Mouse (Mus musculus) heart, embryonic 10.5 days (tissue): ENCODE data around the gene Exoc4. TPM values are rescaled to one million over a fixed set of nuclear protein-coding genes. Genes with fewer than 3 reads are reported as not detected.

Source experiments
- DNase-seq: peaks from one replicate; pipeline ENCODE4 v3.0.0-alpha.2; 2017; ENCODE audit warnings: low spot score
- H3K27ac ChIP-seq: fragments of 300-500 bp; sonication (generic); 2 replicates; pipeline ENCODE4 v1.5.1; 2016; ENCODE audit warnings: mild to moderate bottlenecking
- H3K27me3 ChIP-seq: fragments of 300-500 bp; sonication (generic); 2 replicates; pipeline ENCODE4 v1.6.1; 2016; ENCODE audit warnings: mild to moderate bottlenecking; ENCODE audit not compliant: poor library complexity, insufficient read depth, severe bottlenecking
- H3K36me3 ChIP-seq: fragments of 300-500 bp; sonication (generic); 2 replicates; pipeline ENCODE4 v1.6.1; 2016; ENCODE audit warnings: mild to moderate bottlenecking, moderate library complexity
- H3K4me1 ChIP-seq: fragments of 300-500 bp; sonication (generic); 2 replicates; pipeline ENCODE4 v1.6.1; 2016; ENCODE audit warnings: mild to moderate bottlenecking
- H3K4me3 ChIP-seq: fragments of 300-500 bp; sonication (generic); 2 replicates; pipeline ENCODE4 v1.5.1; 2016; ENCODE audit warnings: mild to moderate bottlenecking, moderate library complexity
- H3K9me3 ChIP-seq: fragments of 300-500 bp; sonication (generic); 2 replicates; pipeline ENCODE4 v1.6.1; 2016; ENCODE audit warnings: mild to moderate bottlenecking, moderate library complexity
- WGBS: fragments of 180-500 bp; shearing (Covaris S2); methylation state at CpG from one replicate; pipeline ENCODE4 v1.1.7; 2016; 5-methylcytosine and 5-hydroxymethylcytosine counted together
- polyA plus RNA-seq: library from polyadenylated mRNA; unstranded; fragments of >200 nt; fragmentation: Nextera tagmentation; extraction: Ambion mirVana; gene quantifications from 2 replicates; pipeline ENCODE4 v1.2.1, GENCODE M21; 2016

Gene Exoc4
- polyA plus RNA-seq, 1 experiment from 2014 or later = 36.7 TPM

DNA sequence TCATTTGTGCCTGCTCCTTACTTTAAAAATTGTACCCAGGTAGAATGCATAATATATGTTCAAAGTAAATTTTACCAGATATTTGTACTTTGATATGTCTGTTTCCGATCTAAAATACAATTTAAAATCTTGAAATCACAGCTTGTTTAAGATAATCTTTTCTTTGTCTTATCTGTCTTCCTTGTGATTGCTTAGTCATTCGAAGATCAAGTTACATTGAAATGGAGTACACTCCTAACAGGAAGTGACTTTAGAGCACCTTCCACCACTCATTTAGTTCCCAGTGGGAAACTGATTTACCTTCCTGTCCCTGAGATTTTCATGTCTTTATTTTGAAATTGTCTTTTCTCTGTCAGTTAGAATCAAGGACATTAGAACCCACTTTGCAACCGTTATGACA, 254.5 kb downstream of the Exoc4 start:
- DNase-seq = no peak
- no peaks in the 10 kb centered on the region for H3K9me3 ChIP-seq
- WGBS = 61% methylated on average over 3 of the region's 3 CpGs

GRCm38 (mm10) chr6:33507134-33507533, 258.2 kb downstream of the Exoc4 start:
- Histone ChIP-seq H3K4me3 (no peak overlapping the region), H3K9me3 (no peaks in the 10 kb centered on the region), H3K27me3 (no peaks in the 10 kb centered on the region), H3K27ac (no peak overlapping the region), H3K4me1 (no peaks in the 10 kb centered on the region), H3K36me3 (no peaks in the 10 kb centered on the region)
- no peak for DNase-seq

More for the DNA sequence above, 254.5 kb downstream of the Exoc4 start:
- no peak overlapping the region for H3K4me3 ChIP-seq
- peaks cover 7% of the 10 kb centered on the region; the same call in 1 of the 2 replicates for H3K36me3 ChIP-seq
- no peaks in the 10 kb centered on the region for H3K4me1 ChIP-seq
- no peaks in the 10 kb centered on the region for H3K27me3 ChIP-seq
- H3K27ac ChIP-seq = no peak overlapping the region

- 58% methylated on average over 4 of the region's 4 CpGs for WGBS
- H3K27ac ChIP-seq = no peak overlapping the region
- no peaks in the 10 kb centered on the region for H3K27me3 ChIP-seq
- no peaks in the 10 kb centered on the region for H3K9me3 ChIP-seq
- DNase-seq = no peak
- H3K36me3 ChIP-seq = no peaks in the 10 kb centered on the region
- peaks cover 3% of the 10 kb centered on the region; the same call in 1 of the 2 replicates for H3K4me1 ChIP-seq
- H3K4me3 ChIP-seq = no peak overlapping the region
Measured at GRCm38 (mm10) chr6:33515391-33515790, 266.5 kb downstream of the Exoc4 start.

- peaks cover 3% of the 10 kb centered on the region; the same call in 1 of the 2 replicates for H3K4me1 ChIP-seq
- no peaks in the 10 kb centered on the region for H3K9me3 ChIP-seq
- DNase-seq = no peak
- H3K36me3 ChIP-seq = no peaks in the 10 kb centered on the region
- 88% methylated on average over 6 of the region's 6 CpGs for WGBS
- no peak overlapping the region for H3K4me3 ChIP-seq
- H3K27me3 ChIP-seq = no peaks in the 10 kb centered on the region
- H3K27ac ChIP-seq = no peak overlapping the region
Measured at GRCm38 (mm10) chr6:33516798-33517197, 267.9 kb downstream of the Exoc4 start.

DNA sequence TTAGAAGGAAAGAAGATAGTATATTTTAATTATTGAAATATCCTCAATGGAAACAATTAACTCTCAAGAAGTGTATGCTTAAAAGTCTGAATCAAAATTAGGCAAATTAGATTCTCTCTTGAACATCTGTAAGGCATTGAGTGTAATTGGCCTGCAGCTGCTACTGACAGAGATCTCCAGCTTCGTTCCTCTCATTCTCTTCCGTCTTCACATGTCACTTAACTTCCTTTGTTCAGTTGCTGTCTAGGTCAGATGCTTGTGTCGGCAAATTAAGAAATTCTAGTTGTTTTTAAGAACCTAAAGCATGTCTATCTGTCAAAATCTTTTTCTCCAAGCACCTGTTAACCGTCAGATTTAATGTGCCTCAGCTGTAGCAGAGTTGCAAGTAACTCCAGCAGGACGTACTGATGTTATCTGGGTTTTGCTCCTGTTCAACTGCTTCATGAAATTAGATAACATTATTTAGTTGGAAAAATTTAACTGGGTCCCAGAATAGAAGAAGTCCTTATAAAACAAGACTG, 269.1 kb downstream of the Exoc4 start:
- H3K27ac ChIP-seq = no peak overlapping the region
- no peaks in the 10 kb centered on the region for H3K36me3 ChIP-seq
- no peaks in the 10 kb centered on the region for H3K9me3 ChIP-seq
- DNase-seq = no peak
- H3K4me1 ChIP-seq = peaks cover 3% of the 10 kb centered on the region; the same call in 1 of the 2 replicates
- 38% methylated on average over 5 of the region's 5 CpGs for WGBS
- H3K27me3 ChIP-seq = no peaks in the 10 kb centered on the region
- H3K4me3 ChIP-seq = no peak overlapping the region

GRCm38 (mm10) chr6:33525695-33526366, 276.9 kb downstream of the Exoc4 start:
- no peak for DNase-seq
- 93% methylated on average over 7 of the region's 7 CpGs for WGBS
- H3K9me3 ChIP-seq = no peaks in the 10 kb centered on the region

DNA sequence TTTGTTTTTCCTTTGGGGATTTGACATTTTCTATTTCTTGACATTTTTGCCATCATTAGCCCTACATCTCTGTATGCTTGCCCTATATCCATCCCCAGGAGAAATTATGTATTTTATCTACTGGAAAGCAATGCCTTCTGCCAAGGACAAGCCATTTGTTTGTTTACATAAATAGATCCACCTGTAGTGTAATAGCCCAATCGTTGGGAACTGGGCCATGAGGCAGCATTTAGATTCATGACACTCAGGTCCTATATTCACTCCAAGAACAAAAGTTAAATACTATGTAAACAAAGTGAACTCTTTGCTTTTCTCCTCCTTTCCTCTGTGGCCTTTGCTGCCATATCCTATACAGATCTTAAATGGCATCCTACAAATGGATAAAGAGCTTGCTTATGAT, 291.5 kb downstream of the Exoc4 start:
- Histone ChIP-seq H3K27ac (no peak overlapping the region), H3K9me3 (no peaks in the 10 kb centered on the region), H3K27me3 (no peaks in the 10 kb centered on the region), H3K36me3 (no peaks in the 10 kb centered on the region), H3K4me1 (no peaks in the 10 kb centered on the region), H3K4me3 (no peak overlapping the region)
- DNase-seq = no peak
- 88% methylated on average over 1 of the region's 1 CpGs for WGBS

More at GRCm38 (mm10) chr6:33525695-33526366, 276.9 kb downstream of the Exoc4 start:
- Histone ChIP-seq H3K27ac (no peak overlapping the region), H3K27me3 (no peaks in the 10 kb centered on the region), H3K36me3 (no peaks in the 10 kb centered on the region), H3K4me3 (no peak overlapping the region), H3K4me1 (no peaks in the 10 kb centered on the region)

DNA sequence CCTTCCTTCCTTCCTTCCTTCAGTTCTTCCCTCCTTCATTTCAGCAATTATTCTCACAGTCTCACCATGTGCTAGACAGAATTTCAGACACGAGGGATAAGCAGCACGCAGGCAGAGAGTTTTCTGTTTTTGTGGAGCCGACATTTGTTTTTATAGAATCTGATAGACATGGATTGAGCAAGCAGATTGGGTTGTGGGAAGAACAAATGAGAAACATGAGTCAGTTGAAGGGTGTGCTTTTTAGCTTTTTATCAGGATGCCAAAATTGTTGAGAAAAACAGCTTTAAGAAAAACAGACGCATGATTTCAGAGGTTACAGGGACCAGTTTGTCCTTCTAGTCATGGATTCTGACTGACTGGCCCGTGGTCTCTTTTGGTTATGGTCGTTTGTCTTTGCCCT, 293.8 kb downstream of the Exoc4 start:
- no peak for DNase-seq
- H3K9me3 ChIP-seq = no peaks in the 10 kb centered on the region
- no peak overlapping the region for H3K27ac ChIP-seq
- no peak overlapping the region for H3K4me3 ChIP-seq
- H3K36me3 ChIP-seq = no peaks in the 10 kb centered on the region
- no peaks in the 10 kb centered on the region for H3K27me3 ChIP-seq
- WGBS = 87% methylated on average over 6 of the region's 6 CpGs
- H3K4me1 ChIP-seq = no peaks in the 10 kb centered on the region

GRCm38 (mm10) chr6:33551934-33552333, 303.0 kb downstream of the Exoc4 start:
- Histone ChIP-seq H3K4me3 (no peak overlapping the region), H3K9me3 (no peaks in the 10 kb centered on the region), H3K4me1 (no peaks in the 10 kb centered on the region), H3K27me3 (no peaks in the 10 kb centered on the region), H3K27ac (no peak overlapping the region), H3K36me3 (no peaks in the 10 kb centered on the region)
- DNase-seq = no peak
- 82% methylated on average over 4 of the region's 4 CpGs for WGBS

DNA sequence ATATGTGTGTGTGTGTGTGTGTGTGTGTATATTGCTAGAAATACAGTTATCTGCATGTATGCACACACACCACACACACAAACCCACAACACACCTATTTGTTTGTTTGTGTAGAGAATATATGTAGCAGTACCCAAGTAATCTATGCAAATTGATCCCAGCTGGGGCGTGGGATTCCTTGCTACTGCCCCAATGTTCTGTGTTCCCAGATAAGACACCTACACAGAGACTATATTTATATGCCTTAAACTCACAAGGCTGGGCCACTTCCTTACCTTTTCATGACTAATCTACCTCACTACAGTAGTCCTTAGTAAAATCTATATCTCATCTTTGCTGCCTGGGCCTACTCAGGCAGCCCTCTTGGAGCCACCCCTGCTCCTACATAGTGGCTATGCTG, 312.0 kb downstream of the Exoc4 start:
- H3K4me1 ChIP-seq = no peaks in the 10 kb centered on the region
- H3K9me3 ChIP-seq = no peaks in the 10 kb centered on the region
- H3K27ac ChIP-seq = no peak overlapping the region
- 82% methylated on average over 1 of the region's 1 CpGs for WGBS
- H3K4me3 ChIP-seq = no peak overlapping the region
- no peaks in the 10 kb centered on the region for H3K36me3 ChIP-seq
- no peaks in the 10 kb centered on the region for H3K27me3 ChIP-seq
- no peak for DNase-seq

DNA sequence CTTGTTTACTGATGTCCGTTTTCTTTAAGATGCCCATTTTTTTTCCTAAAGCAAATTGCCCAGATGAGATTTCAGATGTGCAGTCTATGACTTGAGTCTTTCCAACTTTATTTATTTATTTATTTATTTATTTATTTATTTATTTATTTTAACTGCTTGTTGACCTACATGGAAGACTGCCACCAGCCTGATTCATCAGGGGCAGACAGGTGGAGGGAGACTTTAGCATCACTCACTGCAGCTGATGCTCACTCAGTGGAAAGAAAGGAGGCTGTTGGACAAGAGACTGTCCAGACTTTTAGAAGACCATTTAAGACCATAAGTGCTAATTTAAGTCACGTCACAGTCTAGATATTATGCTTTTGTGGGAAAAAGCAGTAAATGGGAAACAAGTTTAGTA, 313.0 kb downstream of the Exoc4 start:
- Histone ChIP-seq H3K36me3 (no peaks in the 10 kb centered on the region), H3K4me1 (no peaks in the 10 kb centered on the region), H3K27me3 (no peaks in the 10 kb centered on the region), H3K27ac (no peak overlapping the region), H3K4me3 (no peak overlapping the region), H3K9me3 (no peaks in the 10 kb centered on the region)
- DNase-seq = no peak
- WGBS = 91% methylated on average over 2 of the region's 2 CpGs

GRCm38 (mm10) chr6:33575947-33576346, 327.1 kb downstream of the Exoc4 start:
- 69% methylated on average over 4 of the region's 4 CpGs for whole genome bisulfite sequencing
- no peaks in the 10 kb centered on the region for H3K36me3 ChIP-seq

DNA sequence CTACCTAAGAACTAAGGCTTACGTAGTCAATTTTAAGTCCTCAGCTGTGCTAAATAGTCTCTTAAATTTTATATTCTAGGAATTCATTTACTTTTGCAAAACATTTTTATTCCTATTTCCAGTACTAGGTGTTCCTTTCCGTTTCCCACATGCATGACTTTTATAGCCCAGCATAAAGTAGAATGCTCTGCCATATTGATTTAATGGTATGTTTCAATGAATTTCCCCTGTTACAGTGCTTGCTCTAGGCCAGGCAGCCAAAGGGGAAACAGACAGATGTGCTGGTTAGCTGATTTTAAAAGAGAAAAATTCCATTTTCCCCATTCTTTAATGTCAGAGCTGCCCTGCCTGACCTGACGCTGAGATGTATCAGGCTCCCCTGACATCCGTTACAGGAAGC, 359.6 kb downstream of the Exoc4 start:
- DNase-seq = no peak
- Histone ChIP-seq H3K27me3 (no peaks in the 10 kb centered on the region), H3K27ac (no peak overlapping the region), H3K36me3 (no peaks in the 10 kb centered on the region), H3K9me3 (no peaks in the 10 kb centered on the region), H3K4me3 (no peak overlapping the region), H3K4me1 (peaks cover 4% of the 10 kb centered on the region; the same call in 1 of the 2 replicates)
- WGBS = 85% methylated on average over 4 of the region's 4 CpGs

More at GRCm38 (mm10) chr6:33575947-33576346, 327.1 kb downstream of the Exoc4 start:
- no peaks in the 10 kb centered on the region for H3K9me3 ChIP-seq
- DNase-seq = no peak
- no peaks in the 10 kb centered on the region for H3K4me1 ChIP-seq
- no peak overlapping the region for H3K27ac ChIP-seq
- no peak overlapping the region for H3K4me3 ChIP-seq
- H3K27me3 ChIP-seq = no peaks in the 10 kb centered on the region

GRCm38 (mm10) chr6:33613978-33614377, 365.1 kb downstream of the Exoc4 start:
- WGBS = 84% methylated on average over 1 of the region's 1 CpGs
- H3K9me3 ChIP-seq = no peaks in the 10 kb centered on the region
- DNase-seq = no peak
- H3K4me1 ChIP-seq = peaks cover 3% of the 10 kb centered on the region; the same call in 1 of the 2 replicates
- H3K27ac ChIP-seq = no peak overlapping the region
- no peaks in the 10 kb centered on the region for H3K36me3 ChIP-seq
- H3K4me3 ChIP-seq = no peak overlapping the region
- H3K27me3 ChIP-seq = no peaks in the 10 kb centered on the region
